Mouse (Mus musculus) stomach, embryonic 16.5 days (tissue): ENCODE results near the gene Tia1. TPM values are rescaled to one million over a fixed set of nuclear protein-coding genes. Genes with fewer than 3 reads are reported as not detected.

Source experiments
- ATAC-seq: fragments of 200-750 bp; cut with Nextera tagmentation; 2 replicates; pipeline ENCODE4 v1.8.0; 2017; ENCODE audit warnings: moderate number of reproducible peaks, moderate TSS enrichment; ENCODE audit not compliant: insufficient read depth, low FRiP score
- H3K27ac ChIP-seq: fragments of 300-500 bp; sonication (generic); 2 replicates; pipeline ENCODE4 v1.5.1; 2014; ENCODE audit warnings: low read length
- H3K27me3 ChIP-seq: fragments of 300-500 bp; sonication (generic); 2 replicates; pipeline ENCODE4 v1.6.1; 2014; ENCODE audit warnings: low read length, control low read depth, mixed read lengths; ENCODE audit not compliant: control insufficient read depth, insufficient read depth
- H3K36me3 ChIP-seq: fragments of 300-500 bp; sonication (generic); 2 replicates; pipeline ENCODE4 v1.6.1; 2014; ENCODE audit warnings: low read length; ENCODE audit not compliant: control insufficient read depth, insufficient read depth
- H3K4me1 ChIP-seq: fragments of 300-500 bp; sonication (generic); 2 replicates; pipeline ENCODE4 v1.6.1; 2014; ENCODE audit warnings: low read length, control low read depth, mixed read lengths; ENCODE audit not compliant: control insufficient read depth, insufficient read depth
- H3K4me2 ChIP-seq: fragments of 300-500 bp; sonication (generic); 2 replicates; pipeline ENCODE4 v1.6.1; 2014; ENCODE audit warnings: low read depth, low read length, mixed read lengths
- H3K4me3 ChIP-seq: fragments of 300-500 bp; sonication (generic); replicated peaks from 2 replicates; pipeline ENCODE4 v1.5.1; 2014; ENCODE audit warnings: mild to moderate bottlenecking, low read length
- H3K9ac ChIP-seq: fragments of 300-500 bp; sonication (generic); 2 replicates; pipeline ENCODE4 v1.6.1; 2014; ENCODE audit warnings: low read length
- H3K9me3 ChIP-seq: fragments of 300-500 bp; sonication (generic); replicated peaks from 2 replicates; pipeline ENCODE4 v1.6.1; 2016; ENCODE audit warnings: low read length, control low read depth; ENCODE audit not compliant: control insufficient read depth
- WGBS: fragments of 180-500 bp; shearing (Covaris S2); extraction: QIAGEN DNeasy Blood & Tissue Kit; methylation state at CpG from one replicate; pipeline ENCODE4 v1.1.7; 2014; 5-methylcytosine and 5-hydroxymethylcytosine counted together
- polyA plus RNA-seq: library from polyadenylated mRNA; unstranded; fragments of >200 nt; fragmentation: Nextera tagmentation; extraction: Ambion mirVana; gene quantifications from 2 replicates; pipeline ENCODE4 v1.2.1, GENCODE M21; 2015

Gene Tia1
- polyA plus RNA-seq, 1 experiment from 2014 or later, result 151 TPM

- Histone ChIP-seq H3K4me3 (peak overlapping the region; percentile 92), H3K9ac (peak overlapping the region; percentile 92), H3K27ac (peak overlapping the region; percentile 97), H3K27me3 (no peaks in the 10 kb centered on the region), H3K4me2 (peak overlapping the region; percentile 63), H3K4me1 (peaks cover 7% of the 10 kb centered on the region), H3K9me3 (no peaks in the 10 kb centered on the region), H3K36me3 (peaks cover 12% of the 10 kb centered on the region)
- ATAC-seq, result peak; percentile 62; the same call in 1 of the 2 replicates
- WGBS, result 1% methylated on average over 14 of the region's 14 CpGs
Measured at GRCm38 (mm10) chr6:86437711-86438110, 33.7 kb downstream of the Tia1 start.

- under 1% methylated on average over 59 of the region's 59 CpGs for WGBS
- H3K9me3 ChIP-seq, result no peaks in the 10 kb centered on the region
- peak within 1 kb of the TSS; percentile 97 for H3K27ac ChIP-seq
- H3K4me2 ChIP-seq, result peak within 1 kb of the TSS; percentile 63
- H3K4me3 ChIP-seq, result peak within 1 kb of the TSS; percentile 92
- ATAC-seq, result peak; percentile 94
- H3K36me3 ChIP-seq, result peaks cover 14% of the 10 kb centered on the region
- H3K9ac ChIP-seq, result peak within 1 kb of the TSS; percentile 92
- no peaks in the 10 kb centered on the region for H3K27me3 ChIP-seq
- H3K4me1 ChIP-seq, result peaks cover 7% of the 10 kb centered on the region
Measured at GRCm38 (mm10) chr6:86438272-86439118, 34.5 kb downstream of the Tia1 start, which contains the start of gene C87436. C87436 (plus strand) TSS chr6:86438374.

- H3K27ac ChIP-seq, result peak overlapping the region; percentile 97
- no peaks in the 10 kb centered on the region for H3K9me3 ChIP-seq
- H3K36me3 ChIP-seq, result peaks cover 16% of the 10 kb centered on the region
- H3K9ac ChIP-seq, result peak overlapping the region; percentile 92
- peaks cover 7% of the 10 kb centered on the region for H3K4me1 ChIP-seq
- H3K27me3 ChIP-seq, result no peaks in the 10 kb centered on the region
- peak overlapping the region; percentile 63 for H3K4me2 ChIP-seq
- peak overlapping the region; percentile 92 for H3K4me3 ChIP-seq
- ATAC-seq, result no peak
- 3% methylated on average over 13 of the region's 13 CpGs for WGBS
Measured at GRCm38 (mm10) chr6:86439119-86439496, 35.1 kb downstream of the Tia1 start.

GRCm38 (mm10) chr6:86439531-86439930 is 35.5 kb downstream of the Tia1 start:
- Histone ChIP-seq H3K9ac (peak overlapping the region; percentile 41; the same call in 1 of the 2 replicates), H3K4me1 (peaks cover 7% of the 10 kb centered on the region), H3K9me3 (no peaks in the 10 kb centered on the region), H3K36me3 (peaks cover 20% of the 10 kb centered on the region), H3K4me2 (peak overlapping the region; percentile 63), H3K27me3 (no peaks in the 10 kb centered on the region), H3K4me3 (peak overlapping the region; percentile 92), H3K27ac (no peak overlapping the region)
- WGBS, result 83% methylated on average over 1 of the region's 1 CpGs
- no peak for ATAC-seq

- Histone ChIP-seq H3K27ac (no peak overlapping the region), H3K4me3 (no peak overlapping the region), H3K4me2 (no peak overlapping the region), H3K27me3 (no peaks in the 10 kb centered on the region), H3K4me1 (peaks cover 7% of the 10 kb centered on the region), H3K9ac (no peak overlapping the region), H3K36me3 (0 out of 2 replicates have a peak, but pooled peaks cover 9% of the 10 kb centered on the region), H3K9me3 (no peaks in the 10 kb centered on the region)
- WGBS, result 97% methylated on average over 10 of the region's 10 CpGs
- no peak for ATAC-seq
Measured at GRCm38 (mm10) chr6:86441571-86441970, 37.6 kb downstream of the Tia1 start.

- no peaks in the 10 kb centered on the region for H3K27me3 ChIP-seq
- no peaks in the 10 kb centered on the region for H3K9me3 ChIP-seq
- ATAC-seq, result no peak
- H3K4me1 ChIP-seq, result no peaks in the 10 kb centered on the region
- H3K27ac ChIP-seq, result no peak overlapping the region
- no peak overlapping the region for H3K4me2 ChIP-seq
- no peak overlapping the region for H3K4me3 ChIP-seq
- H3K36me3 ChIP-seq, result 0 out of 2 replicates have a peak, but pooled peaks cover 9% of the 10 kb centered on the region
- 91% methylated on average over 18 of the region's 18 CpGs for WGBS
- H3K9ac ChIP-seq, result no peak overlapping the region
Measured at GRCm38 (mm10) chr6:86445551-86445950, 41.5 kb downstream of the Tia1 start.

GRCm38 (mm10) chr6:86446927-86447568 is 43.0 kb downstream of the Tia1 start:
- H3K4me3 ChIP-seq, result no peak overlapping the region
- H3K4me1 ChIP-seq, result no peaks in the 10 kb centered on the region
- ATAC-seq, result no peak
- 89% methylated on average over 1 of the region's 1 CpGs for WGBS
- no peak overlapping the region for H3K9ac ChIP-seq
- H3K27me3 ChIP-seq, result no peaks in the 10 kb centered on the region
- H3K4me2 ChIP-seq, result no peak overlapping the region
- H3K9me3 ChIP-seq, result no peaks in the 10 kb centered on the region
- H3K36me3 ChIP-seq, result 0 out of 2 replicates have a peak, but pooled peaks cover 9% of the 10 kb centered on the region
- no peak overlapping the region for H3K27ac ChIP-seq

- H3K9ac ChIP-seq, result no peak overlapping the region
- no peaks in the 10 kb centered on the region for H3K9me3 ChIP-seq
- H3K36me3 ChIP-seq, result 0 out of 2 replicates have a peak, but pooled peaks cover 4% of the 10 kb centered on the region
- no peak overlapping the region for H3K4me3 ChIP-seq
- ATAC-seq, result no peak
- H3K4me1 ChIP-seq, result no peaks in the 10 kb centered on the region
- no peaks in the 10 kb centered on the region for H3K27me3 ChIP-seq
- no peak overlapping the region for H3K27ac ChIP-seq
- H3K4me2 ChIP-seq, result no peak overlapping the region
- 90% methylated on average over 3 of the region's 3 CpGs for WGBS
Measured at GRCm38 (mm10) chr6:86456727-86457126, 52.7 kb downstream of the Tia1 start.

GRCm38 (mm10) chr6:86463079-86463478 is 59.1 kb downstream of the Tia1 start:
- ATAC-seq, result no peak
- Histone ChIP-seq H3K27me3 (no peaks in the 10 kb centered on the region), H3K4me1 (no peaks in the 10 kb centered on the region), H3K27ac (no peak overlapping the region), H3K4me2 (no peak overlapping the region), H3K4me3 (no peak overlapping the region), H3K9me3 (no peaks in the 10 kb centered on the region), H3K36me3 (peaks cover 8% of the 10 kb centered on the region; the same call in 1 of the 2 replicates), H3K9ac (no peak overlapping the region)
- WGBS, result 87% methylated on average over 3 of the region's 3 CpGs
